Mouse (Mus musculus) retina, postnatal 1 day (tissue): ENCODE measurements around the gene Tbc1d1.

Experiments used
- DNase-seq: peaks from one replicate; pipeline ENCODE4 v3.0.0-alpha.2; 2012

The Tbc1d1 gene

DNA sequence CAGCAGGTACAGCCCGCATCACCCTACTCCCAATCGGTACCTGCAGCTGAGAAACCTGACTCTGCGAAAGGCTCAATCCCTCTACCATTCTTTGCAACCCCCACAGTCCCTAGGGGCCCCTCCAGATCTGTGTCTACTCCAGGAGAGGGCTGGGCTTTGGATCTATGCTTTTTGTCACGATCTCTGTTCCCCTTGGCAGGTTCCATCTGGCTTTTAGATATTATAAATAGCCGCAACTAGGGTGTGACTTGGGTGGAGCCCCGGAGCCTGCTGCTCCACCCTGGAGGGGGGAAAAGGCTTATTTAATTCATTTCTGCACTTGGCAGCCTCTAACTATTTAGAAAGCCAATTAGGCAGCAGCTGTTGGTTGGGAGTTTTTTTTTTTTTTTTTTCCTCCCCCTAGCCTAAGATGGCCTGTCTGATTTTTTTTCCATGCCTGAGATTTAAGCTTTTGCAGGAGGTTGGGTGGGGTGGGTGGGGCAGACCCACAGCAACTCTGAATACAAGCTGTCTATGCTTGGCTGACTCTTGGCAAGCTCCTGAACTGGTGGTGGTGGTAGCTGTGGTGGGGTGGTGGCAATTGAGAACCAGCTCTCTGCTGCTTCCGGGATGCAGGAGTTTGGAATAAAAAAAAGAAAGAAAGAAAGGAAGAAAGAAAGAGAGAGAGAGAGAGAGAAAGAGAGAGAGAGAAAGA lies 208.5 kb downstream of the Tbc1d1 start:
- DNase-seq: peak; percentile 57

DNA sequence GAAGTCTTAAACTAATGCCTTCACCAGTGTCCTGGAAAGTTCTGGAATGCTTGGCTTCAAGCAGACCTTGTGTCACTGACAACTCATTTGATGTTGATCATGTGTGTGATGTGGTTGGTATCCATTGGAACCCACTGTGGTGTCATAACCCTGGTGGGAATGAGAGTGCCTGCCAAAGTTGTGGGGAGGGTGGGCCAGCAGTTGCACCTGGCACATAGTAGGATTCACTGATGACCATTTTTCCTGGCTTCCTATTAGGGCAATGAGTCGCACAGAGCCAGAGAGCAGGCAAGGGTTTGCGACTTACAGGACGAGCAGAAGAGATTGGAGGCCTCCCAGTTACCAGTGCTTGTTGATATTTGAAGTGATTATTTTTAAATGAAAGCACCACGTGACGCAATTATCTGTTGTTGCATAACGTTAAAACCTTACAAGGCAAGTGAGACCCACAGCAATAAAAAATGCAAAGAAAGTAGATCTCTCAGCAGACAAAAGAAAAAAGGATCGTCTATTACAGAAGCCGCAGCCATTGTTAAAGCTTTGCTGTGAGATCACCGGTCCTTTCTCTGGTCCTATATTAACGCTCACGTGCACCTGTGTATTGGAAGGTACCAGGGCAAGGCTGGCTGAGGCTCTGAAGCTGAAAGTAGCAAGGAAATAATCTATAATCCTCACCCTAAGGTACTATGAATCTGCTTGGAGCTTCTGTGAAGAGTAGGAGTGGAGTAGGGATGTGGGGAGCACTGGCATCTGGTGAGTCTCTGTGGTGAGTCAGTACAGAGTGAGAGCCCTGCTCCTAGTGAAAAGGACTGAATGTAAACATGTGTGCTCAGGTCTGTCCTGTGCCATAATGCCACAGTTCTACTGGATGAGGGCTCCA lies 209.3 kb downstream of the Tbc1d1 start:
- DNase-seq: no peak

DNA sequence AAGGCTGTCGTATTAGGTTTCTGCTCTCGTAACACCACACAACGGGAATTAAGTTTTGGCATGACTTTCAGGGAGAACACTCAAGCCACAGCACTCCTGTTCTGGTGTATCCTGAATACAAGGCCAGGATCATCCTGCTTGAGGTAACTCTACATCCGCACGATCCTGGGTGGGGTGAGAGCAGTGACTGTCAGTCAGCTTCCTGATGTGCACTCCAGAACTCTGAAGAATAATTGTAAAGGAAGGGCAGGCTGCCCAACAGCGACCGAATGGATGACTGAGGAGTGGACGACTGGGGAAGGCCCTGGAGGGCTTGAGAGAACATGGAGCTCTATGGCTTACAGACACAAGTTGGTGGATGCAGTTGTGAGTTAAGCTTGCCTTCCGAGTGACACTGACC lies 210.0 kb downstream of the Tbc1d1 start:
- no peak for DNase-seq

DNA sequence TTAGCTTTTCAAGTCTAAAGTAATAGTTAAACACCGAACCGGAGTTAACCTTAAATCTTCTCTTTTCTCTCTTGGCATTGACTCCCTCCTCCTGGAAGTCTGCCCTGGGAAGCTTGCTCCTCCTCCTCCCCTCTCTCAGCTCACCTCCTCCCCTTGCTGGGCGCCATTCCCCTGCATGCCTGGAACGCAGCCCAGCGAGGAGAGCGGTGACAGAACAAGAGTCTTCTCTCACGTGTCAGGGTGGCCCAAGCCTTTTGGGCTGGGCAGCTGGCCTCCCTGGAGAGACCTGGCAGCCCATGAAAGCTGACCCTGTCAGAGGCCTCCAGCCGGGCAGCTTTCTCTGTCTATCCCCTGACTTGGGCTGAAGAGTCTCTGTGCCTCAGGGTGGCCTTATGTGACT lies 211.3 kb downstream of the Tbc1d1 start:
- peak; percentile 64 for DNase-seq

DNA sequence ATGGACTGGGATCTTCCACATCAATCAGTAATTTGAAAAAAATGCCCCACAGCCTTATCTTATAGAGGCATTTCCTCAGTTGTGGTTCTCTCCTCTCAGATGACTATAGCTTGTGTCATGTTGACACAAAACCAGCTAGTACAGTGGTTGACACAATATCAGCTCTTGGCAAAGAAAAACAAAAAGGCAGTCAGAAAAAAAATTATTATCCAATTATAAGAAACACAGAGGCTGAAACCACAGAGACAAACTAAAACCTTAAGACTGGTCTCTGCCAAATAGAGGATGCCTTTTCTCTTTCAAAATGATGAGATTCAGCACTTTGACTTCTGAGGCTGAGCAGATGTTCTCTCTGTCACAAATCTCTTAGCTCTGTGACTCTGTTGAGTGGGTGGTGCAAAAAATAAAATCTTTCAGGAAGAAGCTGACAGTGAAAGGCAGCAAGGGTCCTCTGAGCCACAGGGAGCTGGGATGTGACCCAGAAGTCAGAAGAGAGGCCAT lies 215.3 kb downstream of the Tbc1d1 start:
- DNase-seq: no peak

DNA sequence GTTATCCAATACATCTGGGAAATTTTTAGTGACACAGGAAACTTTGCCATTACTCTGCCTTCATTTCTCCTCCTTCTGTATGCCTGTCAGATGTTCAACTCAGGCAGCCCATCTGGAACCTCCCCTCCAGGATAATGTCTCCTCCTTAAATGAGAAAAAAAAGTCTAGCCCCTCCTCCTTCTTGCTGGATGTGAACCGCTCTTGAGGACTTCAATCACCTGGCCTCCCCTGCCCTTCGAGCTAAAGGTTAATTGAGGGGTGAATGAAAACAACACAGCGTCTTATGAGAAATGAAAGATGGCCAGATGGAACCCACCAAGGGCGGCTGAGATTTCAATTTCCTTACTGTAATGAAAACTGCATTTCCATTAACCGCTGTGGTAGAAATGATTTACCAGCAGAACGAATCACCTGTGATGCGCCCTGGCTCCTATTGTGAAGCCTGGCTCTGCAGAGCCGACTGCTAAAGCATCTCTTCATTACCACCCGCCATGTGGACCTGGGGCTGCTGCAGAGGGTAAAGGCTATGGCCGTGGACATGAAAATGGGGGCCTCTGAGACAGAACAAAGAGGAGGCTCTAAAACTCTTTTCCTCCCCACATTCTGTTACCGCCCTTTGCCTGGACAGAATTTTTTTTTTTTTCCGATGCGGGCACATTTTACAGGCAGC lies 216.3 kb downstream of the Tbc1d1 start:
- DNase-seq: no peak

DNA sequence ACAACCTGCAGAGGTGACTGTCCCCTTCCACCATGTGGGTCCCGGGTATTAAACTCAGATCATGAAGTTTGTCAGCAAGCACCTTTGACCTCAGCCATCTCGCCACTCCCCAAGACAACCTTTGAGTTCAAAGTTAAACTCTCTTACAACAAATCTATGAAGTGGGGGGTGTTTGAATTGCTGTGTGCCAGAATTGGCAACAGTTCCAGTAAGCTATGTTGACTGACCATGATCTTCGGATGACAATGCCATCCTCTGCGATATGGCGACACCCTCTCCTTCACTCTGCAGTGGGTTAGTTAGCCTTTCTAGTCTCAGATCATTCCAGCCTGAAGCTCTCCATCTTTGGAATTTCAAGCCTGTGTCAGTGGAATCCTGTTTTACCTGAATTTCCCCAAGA lies 217.6 kb downstream of the Tbc1d1 start:
- DNase-seq: no peak

DNA sequence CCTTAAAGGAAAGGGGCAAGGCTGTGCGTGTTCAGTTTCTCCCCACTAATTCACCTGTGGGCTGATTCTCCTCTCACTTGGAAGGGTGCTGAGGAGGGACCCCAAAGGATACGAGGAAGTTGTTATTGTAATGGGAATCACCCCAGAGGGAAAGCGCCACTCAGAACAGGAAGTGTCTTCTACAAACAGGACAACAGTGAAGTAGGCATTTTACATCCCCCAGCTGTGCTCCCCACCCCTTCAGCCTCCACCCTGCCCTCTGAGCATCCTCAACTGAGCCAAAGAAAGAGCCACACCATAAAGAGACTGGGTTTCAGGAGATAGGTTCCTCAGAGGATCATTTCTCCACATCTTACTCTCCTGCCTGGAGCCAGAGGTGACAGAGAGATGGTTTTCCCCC lies 219.7 kb downstream of the Tbc1d1 start:
- no peak for DNase-seq

DNA sequence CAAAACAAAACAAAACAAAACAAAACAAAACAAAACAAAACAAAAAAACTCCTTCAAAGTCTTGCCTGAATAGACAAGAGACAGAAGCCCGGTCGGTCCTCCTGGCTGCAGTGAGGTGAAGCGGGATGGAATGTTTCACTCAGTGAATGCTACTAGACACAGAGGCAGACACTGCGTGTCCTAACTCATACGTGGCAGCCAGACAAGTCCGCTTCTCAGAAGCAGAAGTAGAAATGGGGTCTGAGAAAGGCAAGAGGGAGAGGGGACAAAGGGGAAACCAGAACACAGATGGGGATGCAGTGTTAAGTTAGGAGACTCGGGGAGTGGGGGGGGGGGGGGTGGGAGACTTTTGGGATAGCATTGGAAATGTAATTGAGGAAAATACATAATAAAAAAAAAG lies 220.4 kb downstream of the Tbc1d1 start:
- DNase-seq: no peak

DNA sequence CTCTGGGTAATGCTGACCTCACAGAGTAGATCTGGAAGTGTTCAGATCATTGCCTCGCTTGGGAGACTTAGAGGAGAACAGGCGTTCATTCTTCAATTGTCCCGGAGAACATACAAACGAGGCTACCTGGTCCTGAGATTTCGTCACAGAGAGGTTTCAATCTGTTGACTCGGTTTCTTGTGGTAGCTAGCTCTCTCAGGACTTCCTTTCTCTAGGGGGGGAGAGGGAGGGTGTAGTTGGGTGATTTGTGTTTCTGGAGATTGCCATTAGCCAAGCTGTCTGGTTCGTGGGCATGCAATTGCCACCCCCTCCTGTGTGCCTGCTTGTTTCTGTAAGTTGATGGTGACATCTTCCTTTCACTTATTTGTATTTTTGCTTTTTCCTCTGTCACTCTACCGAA lies 221.6 kb downstream of the Tbc1d1 start:
- DNase-seq: no peak

DNA sequence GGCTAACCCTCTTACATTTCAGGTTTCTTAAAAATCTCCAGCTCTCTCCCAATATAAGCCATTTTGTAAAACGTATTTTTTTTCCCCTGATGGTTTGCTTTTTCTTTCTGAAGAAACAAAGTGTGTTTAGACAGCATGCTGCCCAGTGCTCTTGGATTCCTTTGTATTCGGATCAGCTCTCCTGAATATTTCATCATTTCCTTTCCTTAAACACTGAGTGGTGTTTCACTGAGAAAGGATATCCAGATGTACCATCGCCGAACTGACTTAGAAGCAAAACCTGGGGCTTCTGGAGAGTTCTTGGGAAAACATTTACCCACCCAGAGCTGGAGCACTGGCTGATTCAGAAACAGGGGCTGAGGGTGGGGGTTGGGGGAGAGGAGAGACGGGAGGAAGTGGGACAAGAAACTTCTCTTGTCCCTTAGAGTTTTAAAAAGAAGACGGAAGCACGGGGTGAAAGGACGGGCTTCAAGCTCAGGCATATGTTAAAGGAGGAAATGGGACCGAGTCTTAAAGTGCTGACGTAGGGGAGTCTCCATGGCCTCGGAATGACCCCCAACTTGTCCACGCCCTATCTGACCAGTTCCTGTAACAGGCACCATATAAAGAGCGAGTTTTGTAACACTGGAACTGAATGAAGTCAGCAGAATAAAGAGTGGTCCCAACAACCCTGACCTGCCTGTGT lies 222.6 kb downstream of the Tbc1d1 start:
- DNase-seq: no peak

DNA sequence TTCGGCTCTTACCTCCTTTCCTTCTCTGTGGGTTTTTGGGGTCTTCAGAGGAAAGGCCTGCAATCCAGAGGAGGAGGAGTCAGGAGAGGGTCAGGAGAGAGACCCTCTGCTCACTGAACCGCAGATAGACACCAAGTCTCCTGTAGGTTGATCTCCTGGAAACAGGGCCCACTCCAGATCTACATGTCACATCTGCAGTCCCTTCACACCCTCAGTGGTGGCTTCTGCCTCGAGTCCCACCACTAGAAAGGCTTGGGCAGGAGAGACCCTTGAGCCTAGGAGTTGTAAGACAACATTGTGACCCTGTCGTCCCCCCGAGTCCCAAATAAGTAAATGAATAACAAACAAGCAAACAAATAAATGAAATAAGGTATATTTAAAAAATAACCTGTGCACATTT lies 223.7 kb downstream of the Tbc1d1 start:
- DNase-seq: no peak

DNA sequence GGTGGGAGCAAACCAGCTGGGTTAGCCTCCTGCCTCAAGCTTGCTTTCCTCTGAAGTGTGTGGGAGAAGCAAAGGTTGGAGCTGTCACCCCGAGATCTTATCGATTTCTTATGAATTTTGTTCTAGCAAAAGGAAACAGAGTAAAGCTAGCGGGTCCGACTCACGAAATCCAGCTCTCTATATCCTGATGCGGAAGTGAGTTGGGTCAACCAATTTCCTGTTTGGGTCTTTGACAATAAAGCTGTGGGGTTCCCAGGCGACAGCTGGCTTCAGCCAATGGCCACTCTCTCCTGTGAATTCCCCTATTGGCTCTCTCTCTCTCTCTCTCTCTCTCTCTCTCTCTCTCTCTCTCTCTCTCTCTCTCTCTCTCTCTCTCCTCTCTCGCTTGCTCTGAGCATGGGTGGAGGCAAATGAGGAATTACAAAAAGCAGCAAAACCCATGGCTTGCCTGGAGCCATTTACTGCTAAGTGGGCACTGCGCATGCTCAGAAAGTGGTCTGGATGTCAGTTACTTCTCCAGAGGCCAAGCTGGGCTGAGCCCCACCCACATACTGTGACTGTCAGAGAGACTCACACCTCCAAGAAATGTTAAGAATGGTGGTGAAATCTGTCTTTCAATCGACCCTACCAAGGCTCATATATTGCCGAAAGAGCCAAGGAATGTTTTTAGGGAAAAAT lies 224.7 kb downstream of the Tbc1d1 start:
- peak; percentile 34 for DNase-seq

DNA sequence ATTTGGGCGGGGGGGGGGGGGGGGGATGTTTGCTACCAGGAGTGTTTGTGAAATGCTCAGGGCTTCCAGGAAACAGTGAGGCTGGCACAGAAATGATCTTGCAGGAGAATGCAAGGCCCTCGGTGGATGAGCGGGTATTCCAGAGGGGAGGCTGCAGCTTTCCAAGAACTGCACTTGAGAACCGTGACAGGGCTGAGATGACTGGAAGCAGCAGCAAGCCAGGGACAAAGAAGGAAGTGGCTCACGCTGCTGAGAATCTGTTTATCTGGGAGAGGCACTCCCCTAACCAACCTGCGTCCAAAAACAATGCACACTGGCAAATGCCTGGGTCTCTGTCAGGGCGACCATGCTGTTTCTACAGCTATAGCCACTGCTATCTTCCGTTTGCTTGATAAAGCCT lies 225.4 kb downstream of the Tbc1d1 start:
- no peak for DNase-seq

DNA sequence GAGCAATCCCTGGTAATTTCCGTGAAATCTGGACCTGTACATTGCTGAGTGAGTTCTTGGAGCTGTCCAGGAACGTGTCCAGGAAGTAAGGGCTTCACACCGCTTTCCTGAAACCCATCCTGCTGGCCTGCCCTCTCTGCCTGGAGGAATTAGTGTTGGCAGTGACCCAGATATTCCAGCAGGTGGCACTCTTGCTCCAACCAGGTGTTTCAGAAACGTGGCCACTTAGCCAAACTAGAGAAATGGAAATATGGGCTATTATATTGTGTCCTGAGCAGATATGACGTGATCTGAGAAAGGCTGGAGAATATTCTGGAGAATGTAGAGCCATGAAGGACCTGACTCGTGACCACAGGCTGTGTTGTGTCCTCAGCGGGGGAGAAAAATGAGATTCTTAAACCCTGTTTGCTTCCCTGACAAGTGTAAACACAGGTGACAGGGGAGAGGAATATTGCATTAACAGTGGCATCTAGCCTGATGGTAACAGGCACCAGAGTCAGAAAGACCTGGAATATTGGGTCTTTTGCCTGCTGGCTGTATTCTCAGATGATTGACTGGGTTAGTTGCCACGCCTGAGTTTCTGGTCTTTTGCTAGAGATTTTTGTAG lies 226.4 kb downstream of the Tbc1d1 start:
- DNase-seq: peak; percentile 87

DNA sequence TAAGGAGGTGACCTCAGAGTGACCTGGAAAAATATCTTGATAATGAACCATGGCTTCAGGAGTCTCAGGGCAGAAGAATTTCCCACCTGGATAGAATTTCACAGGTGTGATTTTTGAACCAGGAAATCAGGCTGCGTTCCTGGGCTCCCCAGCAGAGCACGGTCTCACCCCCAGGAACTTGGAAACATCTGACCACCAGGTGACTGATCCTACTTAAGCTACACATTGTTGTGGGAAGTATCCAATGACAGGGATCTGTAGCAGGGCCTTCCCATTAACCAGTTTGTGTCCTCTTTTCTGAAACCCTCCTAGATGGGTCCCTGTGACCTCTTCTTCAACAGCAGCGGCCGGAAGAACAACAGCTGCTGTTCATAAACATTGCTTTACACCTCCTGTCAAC lies 227.1 kb downstream of the Tbc1d1 start:
- DNase-seq: no peak

DNA sequence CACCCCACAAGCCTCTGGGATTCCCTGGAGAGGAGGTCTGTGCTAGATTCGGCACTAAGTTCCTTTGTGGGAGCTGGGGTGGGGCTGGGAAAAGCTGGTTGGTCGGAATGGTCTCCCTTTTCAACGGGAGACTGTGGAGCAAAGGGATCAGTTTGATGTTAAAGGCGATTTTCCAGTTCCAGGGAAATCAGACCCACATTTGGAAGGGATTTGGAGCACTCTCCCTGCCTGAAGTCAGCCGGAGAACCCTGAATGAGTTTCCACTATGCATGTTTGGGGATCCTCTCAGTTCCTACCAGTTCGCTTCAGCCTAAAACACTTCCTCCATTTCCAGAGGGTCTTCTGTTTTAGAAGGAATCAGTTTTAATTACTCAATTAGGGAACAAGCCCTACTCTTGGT lies 228.4 kb downstream of the Tbc1d1 start:
- DNase-seq: no peak

DNA sequence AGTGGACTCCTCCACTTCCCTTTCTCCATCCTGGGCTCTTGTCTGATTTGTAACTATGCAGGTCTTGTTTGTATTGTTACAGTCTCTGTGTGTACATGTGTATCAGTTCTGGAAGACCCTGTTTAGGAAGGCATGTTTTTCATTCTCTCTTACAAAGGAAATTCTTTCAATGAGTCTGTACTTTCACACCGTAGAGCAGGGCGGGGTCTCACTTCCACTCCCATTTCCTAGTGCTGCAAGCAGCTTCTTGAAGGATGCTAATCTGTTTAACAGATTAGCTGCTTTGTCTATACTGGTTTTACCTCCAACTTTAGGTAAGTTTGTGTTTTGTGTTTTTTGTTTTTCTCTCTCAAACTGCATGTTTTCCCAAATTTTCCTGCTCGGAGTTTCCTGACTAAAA lies 230.9 kb downstream of the Tbc1d1 start:
- DNase-seq: no peak

DNA sequence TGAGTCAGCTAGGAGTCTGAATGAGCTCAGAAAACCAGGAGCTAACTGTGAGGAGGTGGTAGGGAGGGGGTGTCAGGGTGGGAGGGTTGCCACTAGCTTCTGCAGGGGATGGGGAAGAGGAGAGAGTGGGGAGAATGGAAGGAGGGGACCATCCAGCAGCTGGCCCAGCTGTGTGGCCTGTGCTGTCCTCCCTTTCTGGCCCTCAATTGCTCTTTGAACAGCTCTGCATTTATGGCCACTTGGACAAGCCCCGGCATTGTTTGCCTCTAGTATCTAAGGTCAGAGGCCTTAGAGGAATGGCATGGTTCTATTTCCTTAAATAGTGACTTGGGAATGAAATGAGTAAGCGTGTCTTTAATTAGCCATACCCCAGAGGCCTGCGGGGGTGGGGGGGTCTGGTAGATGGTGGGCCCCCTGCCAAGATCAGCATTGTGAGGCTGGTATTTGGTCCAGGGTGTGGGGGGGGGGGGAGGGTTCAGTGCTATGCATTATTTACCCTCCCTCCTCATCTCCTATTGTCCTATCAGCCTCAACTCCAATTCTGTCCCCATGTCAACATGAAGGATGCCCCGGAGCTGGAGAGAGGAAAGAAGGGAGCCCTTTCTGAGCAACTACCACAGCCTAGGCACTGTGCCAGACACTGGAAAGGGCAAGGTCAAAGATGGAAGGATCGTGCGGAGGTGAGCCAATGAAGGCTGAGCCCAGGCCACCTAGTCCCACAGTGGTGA lies 233.3 kb downstream of the Tbc1d1 start:
- peak; percentile 40 for DNase-seq

DNA sequence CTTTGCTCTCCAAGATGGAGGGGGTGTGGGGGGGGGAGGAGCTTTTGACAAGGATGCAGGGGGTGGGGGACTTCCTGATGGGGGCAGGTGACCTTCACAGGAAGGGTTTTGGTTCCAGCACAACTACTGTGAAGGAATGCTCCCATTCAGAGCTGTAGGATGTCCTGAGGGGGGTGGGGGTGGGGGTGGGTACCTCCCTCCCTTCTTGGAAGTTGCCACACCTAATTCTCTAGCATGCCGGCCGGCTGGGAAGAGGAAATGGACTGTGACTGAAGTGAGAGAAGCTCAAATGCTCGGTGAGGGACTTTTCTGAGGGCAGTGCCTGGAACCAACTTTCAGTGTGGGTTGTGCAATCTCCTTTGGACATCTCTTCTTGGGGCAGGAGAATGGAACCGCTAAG lies 235.2 kb downstream of the Tbc1d1 start:
- DNase-seq: no peak

DNA sequence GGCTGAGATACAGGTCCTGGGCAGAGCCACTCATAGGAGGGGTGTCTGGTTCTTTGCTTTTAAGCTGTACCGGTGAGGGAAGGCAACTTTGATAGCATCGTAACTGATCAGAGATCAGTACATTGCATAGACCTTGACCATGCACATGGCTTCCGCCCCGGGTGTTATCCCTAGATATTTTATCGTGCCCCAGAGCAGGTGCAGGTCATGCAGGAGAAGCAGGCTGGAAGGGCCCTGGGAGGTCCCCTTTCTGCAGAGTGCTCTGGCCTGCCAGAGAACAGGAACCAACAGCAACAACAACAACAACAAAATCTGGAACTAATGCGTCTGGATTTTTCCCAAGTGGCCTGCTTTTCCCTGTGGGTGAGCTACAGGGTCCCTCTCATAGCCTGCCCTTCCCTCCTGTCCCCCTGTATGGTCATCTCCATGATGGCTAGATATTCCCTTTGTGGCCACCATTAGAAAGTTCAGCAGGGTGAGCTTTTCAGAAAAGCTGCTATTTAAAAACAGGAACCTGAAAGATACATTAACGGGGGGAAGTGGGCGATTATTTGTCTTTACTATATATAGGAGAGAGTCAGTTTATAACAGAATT lies 236.4 kb downstream of the Tbc1d1 start:
- no peak for DNase-seq
